Mouse (Mus musculus) MEL (cell line): ENCODE data around the gene Abl1.

Source experiments
- MYB ChIP-seq: IDR thresholded peaks from 2 replicates; pipeline ENCODE4 v1.6.1; 2011; ENCODE audit warnings: mild to moderate bottlenecking, low read depth, low read length, improper control_type of control experiment
- POLR2A ChIP-seq, 2 experiments: IDR thresholded peaks; 2 replicates each; pipeline ENCODE4 v1.6.1; 2011 to 2012; ENCODE audit warnings: low read length in 2 of 2, mild to moderate bottlenecking in 2 of 2, control low read depth in 1 of 2, improper control_type of control experiment in 1 of 2, low read depth in 1 of 2, moderate library complexity in 1 of 2; ENCODE audit not compliant: control insufficient read depth in 1 of 2, insufficient read depth in 1 of 2, poor library complexity in 1 of 2

- TF ChIP-seq MYB, result no peak
- no peak for TF ChIP-seq POLR2A (IDR thresholded peaks at IDR 0.05; ENCODE audit: control insufficient read depth in 1 of 2, insufficient read depth in 1 of 2, low read depth in 1 of 2, low read length in 2 of 2, poor library complexity in 1 of 2)
Measured at GRCm38 (mm10) chr2:31813641-31814040, 125.5 kb downstream of the Abl1 start.
